Mouse (Mus musculus): ENCODE measurements at regions not wholly inside any gene's neighbourhood (a gene's known extent, or its start where the extent isn't known, plus 50 kb on each side); places are given as distances from the start of the nearest gene placed in this dataset.

- no peak for DNase-seq (ENCODE audit: low read depth, low spot score)
Observed at GRCm38 (mm10) chr12:98337644-98338043, 69.2 kb downstream of the Gpr65 start.

DNA sequence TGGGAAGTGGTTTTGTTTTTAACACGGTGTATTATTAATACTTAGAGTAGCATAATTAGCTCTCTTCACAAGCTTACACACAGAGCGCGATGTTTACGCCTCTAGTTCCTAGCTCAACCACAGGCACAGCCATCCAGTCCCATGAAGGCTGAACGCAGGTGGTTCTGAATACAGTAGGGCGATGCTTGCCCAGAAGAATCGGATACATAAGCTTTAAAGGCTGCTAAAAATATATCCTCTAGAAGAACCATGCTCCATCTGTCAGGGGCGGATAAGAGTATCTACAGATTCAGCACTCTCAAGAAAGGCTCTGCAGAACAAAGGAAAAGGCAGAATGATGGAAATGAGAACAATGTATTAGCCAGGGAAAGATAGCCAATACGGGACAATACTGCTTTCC lies 71.1 kb downstream of the Gpr65 start:
- peak; percentile 68 for DNase-seq (ENCODE audit: low read depth, low spot score)

GRCm38 (mm10) chr12:98342158-98342557 lies 73.7 kb downstream of the Gpr65 start:
- peak; percentile 26 for DNase-seq (ENCODE audit: low read depth, low spot score)

DNA sequence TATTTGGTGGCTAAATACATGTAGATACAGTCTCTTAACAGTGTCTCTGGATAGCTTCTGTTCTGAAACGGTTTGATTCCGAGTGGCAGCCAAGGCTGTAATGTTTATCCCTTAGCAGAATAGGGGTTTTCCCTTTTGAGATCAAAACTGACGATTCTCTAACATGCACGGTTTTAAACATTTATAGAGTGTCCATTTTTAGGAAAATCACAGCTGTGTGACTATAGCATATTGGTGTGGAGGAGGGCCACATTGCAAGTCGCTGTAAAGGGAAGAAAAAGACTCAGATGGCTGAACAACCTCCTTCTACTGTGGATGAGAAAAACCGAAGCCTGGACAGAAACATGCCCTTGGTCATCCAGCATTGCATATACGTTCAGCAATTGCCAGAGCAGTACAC lies 75.2 kb downstream of the Gpr65 start:
- peak; percentile 71 for DNase-seq (ENCODE audit: low read depth, low spot score)

DNA sequence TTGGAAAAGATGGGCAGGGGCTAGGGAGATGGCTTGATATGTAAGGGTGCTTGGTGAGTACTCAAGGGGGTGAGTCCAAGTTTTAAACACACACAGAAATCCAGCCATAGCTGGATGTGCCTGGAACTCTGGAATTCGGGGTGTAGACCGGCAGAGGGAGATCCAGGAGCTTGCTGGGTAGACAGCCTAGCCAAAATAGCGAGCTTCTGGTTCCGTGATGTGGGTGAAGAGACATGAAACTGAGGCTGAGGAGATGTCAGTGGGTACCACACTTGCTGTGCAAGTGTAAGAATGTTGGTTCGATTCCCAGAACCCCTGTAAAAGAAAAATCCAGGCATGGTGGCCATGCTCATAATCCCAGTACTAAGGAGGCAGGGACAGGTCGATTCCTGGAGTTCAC lies 78.6 kb downstream of the Gpr65 start:
- no peak for DNase-seq (ENCODE audit: low read depth, low spot score)

- peak; percentile 86 for DNase-seq (ENCODE audit: low read depth, low spot score)
Observed at GRCm38 (mm10) chr12:98347550-98348318, 79.3 kb downstream of the Gpr65 start.

DNA sequence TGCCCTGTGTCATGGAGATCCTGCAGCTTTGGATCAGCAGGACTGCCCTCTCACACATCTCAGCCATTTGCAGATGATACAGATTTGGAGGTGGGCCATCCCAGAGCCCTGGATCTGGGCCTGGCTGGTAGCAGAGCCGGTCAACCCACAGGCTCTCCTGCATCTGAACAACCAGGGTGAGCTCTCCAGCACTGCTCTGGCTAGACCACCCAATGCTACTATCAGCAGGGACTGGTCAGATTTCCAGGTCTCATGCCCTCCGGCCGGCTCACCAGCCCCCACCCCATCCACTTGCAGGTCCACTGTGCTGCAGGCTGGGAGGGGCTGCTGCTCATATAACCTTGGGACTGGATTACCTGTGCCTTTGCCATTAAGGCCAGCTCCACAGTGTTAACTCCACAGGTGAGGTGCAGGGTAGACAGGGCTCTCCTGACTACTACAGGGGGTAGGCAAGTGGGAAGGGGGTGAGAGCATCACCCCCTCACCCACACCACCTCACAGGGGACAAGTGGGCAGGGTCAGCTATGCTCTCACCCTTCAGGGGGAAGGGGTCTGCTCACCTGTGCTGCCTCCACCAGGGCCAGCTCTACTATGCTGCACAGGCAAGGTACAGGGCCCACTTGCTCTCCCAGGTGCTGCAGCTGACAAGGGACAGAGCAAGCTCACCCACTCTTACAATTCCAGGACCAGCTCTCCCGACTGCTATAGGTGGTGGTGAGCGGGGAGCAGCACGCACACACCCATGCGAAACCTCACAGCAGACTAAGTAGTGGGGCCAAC lies 81.6 kb downstream of the Gpr65 start:
- no peak for DNase-seq (ENCODE audit: low read depth, low spot score)

GRCm38 (mm10) chr12:98352401-98352800 lies 84.0 kb downstream of the Gpr65 start:
- no peak for DNase-seq (ENCODE audit: low read depth, low spot score)

GRCm38 (mm10) chr12:98354545-98354944 lies 86.1 kb downstream of the Gpr65 start:
- DNase-seq (ENCODE audit: low read depth, low spot score) = no peak

GRCm38 (mm10) chr12:98367583-98367982 lies 99.1 kb downstream of the Gpr65 start:
- DNase-seq (ENCODE audit: low read depth, low spot score) = no peak

GRCm38 (mm10) chr12:98370771-98371170 lies 102.3 kb downstream of the Gpr65 start:
- no peak for DNase-seq (ENCODE audit: low read depth, low spot score)

DNA sequence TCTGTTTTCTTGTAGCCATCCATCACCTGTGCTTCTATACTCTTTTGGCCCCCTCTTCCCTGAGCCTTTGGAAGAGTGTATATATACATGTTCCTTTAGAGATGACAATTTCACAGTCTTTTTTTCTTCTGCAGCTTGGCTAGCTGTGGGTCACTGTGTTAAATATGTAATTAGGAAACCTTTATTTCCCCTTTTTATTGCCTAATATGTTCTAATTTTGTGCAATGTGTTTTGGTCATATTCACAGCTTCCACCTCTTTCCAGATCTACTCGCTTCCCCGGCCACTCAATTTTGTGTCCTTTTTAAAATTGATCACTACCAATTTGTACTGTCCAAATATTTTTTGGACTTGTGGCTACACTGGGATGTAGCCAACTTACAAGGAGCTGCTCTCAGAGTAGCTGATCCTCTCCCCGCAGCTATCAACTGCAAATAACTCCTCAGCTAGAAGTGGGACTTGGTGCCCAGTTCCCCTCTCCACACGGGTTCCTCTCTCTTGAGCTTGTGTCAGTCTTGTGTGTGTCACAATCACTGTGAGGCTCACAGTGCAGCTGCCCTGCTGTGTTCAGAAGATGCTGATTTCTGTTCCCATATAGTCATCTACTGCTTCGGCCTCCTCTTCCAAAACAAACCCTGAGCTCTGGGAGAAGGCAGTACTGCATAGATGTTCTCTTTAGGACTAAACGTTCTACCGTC lies 106.9 kb downstream of the Gpr65 start:
- DNase-seq (ENCODE audit: low read depth, low spot score) = no peak
